Mouse (Mus musculus): ENCODE results near the gene Usp18.

- TF ChIP-seq CTCF (IDR thresholded peaks at IDR 0.05) (no peak), EP300 (IDR thresholded peaks at IDR 0.05) (no peak)
These were observed 4.7 kb downstream of the Usp18 start for GRCm38 (mm10) chr6:121250406-121250805.
